Mouse (Mus musculus) CH12.LX (cell line): ENCODE data around the gene Ddx46. TPM values are rescaled to one million over a fixed set of nuclear protein-coding genes. Genes with fewer than 3 reads are reported as not detected.

Source experiments
- DNase-seq: peaks from one replicate; pipeline ENCODE4 v3.0.0-alpha.2; 2013; ENCODE audit errors: extremely low read depth
- H3K27ac ChIP-seq: 2 replicates; pipeline ENCODE4 v1.5.1; 2012; ENCODE audit warnings: low read depth, mild to moderate bottlenecking, control low read depth, moderate library complexity; ENCODE audit not compliant: insufficient read depth
- H3K27me3 ChIP-seq: replicated peaks from 2 replicates; pipeline ENCODE3; 2012; ENCODE audit warnings: inconsistent platforms
- H3K36me3 ChIP-seq, 2 experiments: replicated peaks in 1 of 2; 2 replicates each; pipeline versions ENCODE3 to v1.6.1; 2012; ENCODE audit warnings: inconsistent platforms in 1 of 2, low read length in 1 of 2, mild to moderate bottlenecking in 1 of 2, mixed read lengths in 1 of 2, moderate library complexity in 1 of 2; ENCODE audit not compliant: control insufficient read depth in 1 of 2, insufficient read depth in 1 of 2
- H3K4me1 ChIP-seq, 2 experiments: 2 replicates each; pipeline ENCODE4 v1.6.1; 2012; ENCODE audit warnings: inconsistent platforms in 1 of 2, moderate library complexity in 1 of 2; ENCODE audit not compliant: insufficient read depth in 2 of 2, control insufficient read depth in 1 of 2
- H3K4me2 ChIP-seq: 2 replicates; pipeline ENCODE4 v1.6.1; 2012; ENCODE audit warnings: low read depth, mild to moderate bottlenecking, control low read depth; ENCODE audit not compliant: poor library complexity, insufficient read depth, severe bottlenecking
- H3K4me3 ChIP-seq, 3 experiments: fragments of 150-350 bp in 1 of 3; sonication (generic) in 1 of 3; replicated peaks in 1 of 3; 2 replicates each; pipeline versions ENCODE3 to v1.5.1; 2011 to 2012; ENCODE audit warnings: low read depth in 2 of 3, low read length in 2 of 3, mild to moderate bottlenecking in 2 of 3, moderate library complexity in 2 of 3, control low read depth in 1 of 3, improper control_type of control experiment in 1 of 3, inconsistent platforms in 1 of 3, mixed read lengths in 1 of 3; ENCODE audit not compliant: poor library complexity in 1 of 3
- H3K79me2 ChIP-seq: replicated peaks from 2 replicates; pipeline ENCODE4 v1.6.1; 2012; ENCODE audit warnings: mild to moderate bottlenecking, moderate library complexity; ENCODE audit not compliant: control insufficient read depth, poor library complexity, insufficient read depth, severe bottlenecking; ENCODE audit errors: extremely low read depth
- H3K9ac ChIP-seq: 2 replicates; pipeline ENCODE4 v1.6.1; 2012; ENCODE audit warnings: low read depth, mild to moderate bottlenecking, control low read depth, moderate library complexity; ENCODE audit not compliant: insufficient read depth
- H3K9me3 ChIP-seq: replicated peaks from 2 replicates; pipeline ENCODE3; 2012; ENCODE audit warnings: low read length, inconsistent platforms, mixed read lengths
- CHD2 ChIP-seq: IDR thresholded peaks from 2 replicates; pipeline ENCODE4 v1.6.1; 2011; ENCODE audit warnings: low read length, improper control_type of control experiment
- CTCF ChIP-seq, 2 experiments: IDR thresholded peaks in 1 of 2; conservative IDR thresholded peaks in 1 of 2; 2 replicates each; pipeline ENCODE4 v1.5.1; 2011 to 2012; ENCODE audit warnings: low read depth in 2 of 2, low read length in 2 of 2, improper control_type of control experiment in 1 of 2, inconsistent platforms in 1 of 2, mild to moderate bottlenecking in 1 of 2, moderate library complexity in 1 of 2
- ELF1 ChIP-seq: IDR thresholded peaks from 2 replicates; pipeline ENCODE4 v1.6.1; 2014; ENCODE audit warnings: low read depth, mild to moderate bottlenecking, inconsistent platforms, low read length, improper control_type of control experiment
- EP300 ChIP-seq: IDR thresholded peaks from 2 replicates; pipeline ENCODE4 v1.6.1; 2011; ENCODE audit warnings: low read length, improper control_type of control experiment
- GABPA ChIP-seq: IDR thresholded peaks from 2 replicates; pipeline ENCODE4 v1.6.1; 2012; ENCODE audit warnings: low read depth, low read length, improper control_type of control experiment, inconsistent platforms; ENCODE audit not compliant: insufficient replicate concordance
- JUND ChIP-seq: conservative IDR thresholded peaks from 2 replicates; pipeline ENCODE4 v1.6.1; 2011; ENCODE audit warnings: low read depth, low read length, improper control_type of control experiment
- NELFE ChIP-seq: IDR thresholded peaks from 2 replicates; pipeline ENCODE4 v1.6.1; 2011; ENCODE audit warnings: low read depth, low read length, improper control_type of control experiment
- NRF1 ChIP-seq: IDR thresholded peaks from 2 replicates; pipeline ENCODE4 v1.6.1; 2014; ENCODE audit warnings: low read depth, mild to moderate bottlenecking, inconsistent platforms, low read length, improper control_type of control experiment, moderate library complexity
- RAD21 ChIP-seq: IDR thresholded peaks from 2 replicates; pipeline ENCODE4 v1.6.1; 2011; ENCODE audit warnings: low read depth, mild to moderate bottlenecking, low read length, improper control_type of control experiment, moderate library complexity
- SMC3 ChIP-seq: IDR thresholded peaks from 2 replicates; pipeline ENCODE4 v1.6.1; 2011; ENCODE audit warnings: low read depth, low read length, improper control_type of control experiment
- UBTF ChIP-seq: IDR thresholded peaks from 2 replicates; pipeline ENCODE4 v1.6.1; 2012; ENCODE audit warnings: low read depth, mild to moderate bottlenecking, inconsistent platforms, low read length, improper control_type of control experiment, moderate library complexity
- ZC3H11A ChIP-seq: IDR thresholded peaks from 2 replicates; pipeline ENCODE4 v1.6.1; 2012; ENCODE audit warnings: low read depth, mild to moderate bottlenecking, inconsistent platforms, low read length, improper control_type of control experiment
- ZMIZ1 ChIP-seq: IDR thresholded peaks from 2 replicates; pipeline ENCODE4 v1.6.1; 2012; ENCODE audit warnings: low read depth, mild to moderate bottlenecking, inconsistent platforms, low read length, improper control_type of control experiment
- dilution Hi-C: fragments of 300-500 bp; cut with MboI; formaldehyde crosslinking; loops from 2 replicates; pipeline ENCODE4 v1.14.3; 2020; ENCODE audit warnings: low sequenced_read_pairs; ENCODE audit not compliant: extremely low pct_unique_long_range_greater_than_20kb, extremely low pct_ligation_motif_present
- in situ Hi-C: fragments of 300-500 bp; cut with MboI; formaldehyde crosslinking; loops from 3 replicates; pipeline ENCODE4 v1.14.3; 2019; ENCODE audit warnings: low sequenced_read_pairs, low pct_ligation_motif_present, low pct_unique_long_range_greater_than_20kb, mixed read lengths
- polyA plus RNA-seq: library from polyadenylated mRNA; unstranded; fragments of >175 nt; gene quantifications from 2 replicates; pipeline ENCODE4 v1.2.1, GENCODE M21; 2012; ENCODE audit warnings: low read depth; ENCODE audit not compliant: insufficient read length
- total RNA-seq, 2 experiments: library from RNA; depleted of rRNA; stranded (reverse); fragments of 300-350 nt in 1 of 2; fragments of >200 nt in 1 of 2; gene quantifications; 2 replicates each; pipeline ENCODE4 v1.2.3; 2012 to 2014

Gene Ddx46
- total and polyA plus RNA-seq, 3 experiments, result 35.4 to 103 (median 36.1) TPM

DNA sequence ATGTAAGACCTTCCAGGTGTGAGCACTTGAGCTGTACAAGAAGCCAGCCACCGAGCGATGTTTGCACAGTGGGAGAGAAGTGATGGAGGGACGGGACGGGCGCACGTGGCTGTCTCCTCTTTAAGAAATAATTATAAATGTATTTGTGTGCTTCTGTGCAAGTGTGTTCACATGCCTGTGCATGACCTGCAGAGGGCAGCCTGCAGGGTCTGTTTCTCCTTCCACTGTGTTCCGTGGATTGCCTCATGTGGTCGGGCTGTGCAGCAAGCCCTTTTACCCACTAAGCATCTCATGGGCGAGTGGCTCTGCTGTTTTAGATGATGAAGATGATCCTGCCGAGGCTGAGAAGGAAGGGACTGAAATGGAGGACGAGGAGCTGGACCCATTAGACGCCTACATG, 15.3 kb downstream of the Ddx46 start:
- in situ Hi-C loops, result no loop called here
- Histone ChIP-seq H3K4me1 (no peaks in the 10 kb centered on the region), H3K27ac (no peak overlapping the region), H3K9ac (no peak overlapping the region), H3K4me2 (no peak overlapping the region), H3K79me2 (no peaks in the 10 kb centered on the region), H3K36me3 (peaks cover 85 to 99% of the 10 kb centered on the region in 2 experiments), H3K4me3 (no peak overlapping the region), H3K27me3 (no peaks in the 10 kb centered on the region), H3K9me3 (no peaks in the 10 kb centered on the region)
- no peak for TF ChIP-seq JUND
- peak in 1 of 2 experiments; percentile 36; a peak in 2 of 4 replicates for TF ChIP-seq CTCF (conservative IDR thresholded peaks at IDR 0.05 in 1 of 2, IDR thresholded peaks at IDR 0.05 in 1 of 2; ENCODE audit: low read depth in 2 of 2, low read length in 2 of 2)
- no peak for TF ChIP-seq CHD2
- TF ChIP-seq NELFE, result no peak
- no peak for TF ChIP-seq ELF1
- TF ChIP-seq NRF1, result no peak
- dilution Hi-C loops, result no loop called here
- no peak for DNase-seq

DNA sequence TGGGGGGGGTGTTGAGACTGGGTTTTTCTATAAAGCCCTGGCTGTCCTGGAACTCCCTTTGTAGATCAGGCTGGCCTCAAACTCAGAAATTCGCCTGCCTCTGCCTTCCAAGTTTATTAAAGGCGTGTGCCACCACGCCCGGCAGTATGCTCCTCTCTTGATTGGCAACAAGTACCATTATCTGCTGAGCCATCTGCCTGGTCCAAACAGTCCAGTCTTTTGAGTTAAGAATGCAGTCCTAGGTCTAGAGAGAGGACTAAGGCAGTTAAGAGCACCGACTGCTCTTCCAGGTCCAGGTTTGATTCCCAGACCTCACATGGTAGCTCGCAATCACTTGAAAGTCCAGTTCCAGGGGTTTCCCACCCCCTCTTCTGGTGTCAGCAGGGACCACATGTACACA, 16.2 kb downstream of the Ddx46 start:
- no peaks in the 10 kb centered on the region for H3K27me3 ChIP-seq
- H3K27ac ChIP-seq, result no peak overlapping the region
- no peak overlapping the region for H3K4me3 ChIP-seq
- no peaks in the 10 kb centered on the region for H3K4me1 ChIP-seq
- no peak overlapping the region for H3K9ac ChIP-seq
- TF ChIP-seq ZC3H11A (no peak), UBTF (no peak), RAD21 (no peak), EP300 (no peak), GABPA (no peak), NELFE (no peak)
- H3K9me3 ChIP-seq, result no peaks in the 10 kb centered on the region
- DNase-seq, result no peak
- no peaks in the 10 kb centered on the region for H3K79me2 ChIP-seq
- no peak overlapping the region for H3K4me2 ChIP-seq
- in situ Hi-C loops, result no loop called here
- H3K36me3 ChIP-seq, result peaks cover 86 to 99% of the 10 kb centered on the region in 2 experiments
- dilution Hi-C loops, result no loop called here

DNA sequence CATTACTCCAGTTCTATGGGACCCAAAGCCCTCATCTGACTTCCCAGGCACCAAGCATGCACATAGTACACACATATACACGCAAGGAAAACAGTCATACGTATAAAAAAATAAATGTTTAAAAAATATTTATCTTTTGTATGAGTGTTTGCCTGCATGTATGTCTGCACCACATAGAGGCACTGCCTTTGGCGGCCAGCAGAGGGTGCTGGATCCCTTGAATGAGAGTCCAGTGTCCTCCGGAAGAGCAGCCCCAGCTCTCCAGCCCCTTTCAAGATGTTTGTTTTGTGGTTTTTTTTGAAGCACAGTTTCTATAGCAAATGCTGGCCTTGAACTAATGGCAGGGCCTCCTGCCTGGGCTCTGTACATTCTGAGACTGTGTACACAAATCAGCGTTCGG, 33.7 kb downstream of the Ddx46 start:
- in situ Hi-C loops, result no loop called here
- no peak overlapping the region for H3K4me3 ChIP-seq
- H3K27ac ChIP-seq, result no peak overlapping the region
- no peaks in the 10 kb centered on the region; the same call in 1 of the 2 replicates for H3K79me2 ChIP-seq
- dilution Hi-C loops, result no loop called here
- no peak overlapping the region for H3K4me2 ChIP-seq
- H3K9ac ChIP-seq, result no peak overlapping the region
- no peaks in the 10 kb centered on the region for H3K27me3 ChIP-seq
- H3K4me1 ChIP-seq, result no peaks in the 10 kb centered on the region
- H3K36me3 ChIP-seq, result peaks cover 73 to 85% of the 10 kb centered on the region in 2 experiments
- DNase-seq, result peak; percentile 33
- no peaks in the 10 kb centered on the region for H3K9me3 ChIP-seq
- TF ChIP-seq SMC3, result peak; percentile 58
- no peak for TF ChIP-seq ZMIZ1
- peak; percentile 26 to 68; a peak in 3 of 4 replicates for TF ChIP-seq CTCF (conservative IDR thresholded peaks at IDR 0.05 in 1 of 2, IDR thresholded peaks at IDR 0.05 in 1 of 2; ENCODE audit: low read depth in 2 of 2, low read length in 2 of 2)
- peak; percentile 57 for TF ChIP-seq RAD21
